Mouse (Mus musculus): Measurements from ENCODE around the gene Cenpx.

DNA sequence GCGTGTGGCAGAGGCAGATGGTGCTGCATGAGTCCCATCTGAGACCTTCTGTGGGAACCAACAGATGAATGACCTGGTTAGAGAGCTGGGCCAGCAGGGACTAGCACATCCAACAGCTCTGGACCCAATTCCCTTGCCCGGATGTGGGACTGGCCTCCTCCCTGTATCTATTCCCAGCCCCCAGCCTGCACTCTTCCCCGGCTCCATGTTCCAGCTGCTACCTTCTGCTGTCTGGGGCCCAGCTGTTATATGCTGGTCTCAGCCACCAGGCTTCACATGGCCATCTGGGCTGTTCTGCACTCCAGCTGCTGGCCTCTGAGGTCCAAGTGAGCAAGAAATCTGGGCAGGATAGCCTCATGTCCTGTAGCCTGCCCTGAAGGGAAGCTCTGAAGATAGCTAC lies 48.1 kb downstream of the Cenpx start:
- no peak for TF ChIP-seq CTCF (IDR thresholded peaks at IDR 0.05; ENCODE audit: low read depth, low read length)
- TF ChIP-seq POLR2A (IDR thresholded peaks at IDR 0.05; ENCODE audit: borderline replicate concordance, low read depth, low read length): no peak

Measured in bone marrow macrophage, adult 2 months (primary cell).